Mouse (Mus musculus) layer of hippocampus, adult 8-10 months (tissue): ENCODE data around the gene Msmp. TPM values are rescaled to one million over a fixed set of nuclear protein-coding genes. Genes with fewer than 3 reads are reported as not detected.

ENCODE experiments used
- DNase-seq, 2 experiments: peaks; one replicate each; pipeline ENCODE4 v3.0.0; 2022; ENCODE audit warnings: low spot score in 2 of 2
- total RNA-seq, 4 experiments: library from RNA; stranded (reverse); gene quantifications; 2 replicates each; pipeline ENCODE4 v1.2.4; 2022

The Msmp gene
- total RNA-seq = not detected

DNA sequence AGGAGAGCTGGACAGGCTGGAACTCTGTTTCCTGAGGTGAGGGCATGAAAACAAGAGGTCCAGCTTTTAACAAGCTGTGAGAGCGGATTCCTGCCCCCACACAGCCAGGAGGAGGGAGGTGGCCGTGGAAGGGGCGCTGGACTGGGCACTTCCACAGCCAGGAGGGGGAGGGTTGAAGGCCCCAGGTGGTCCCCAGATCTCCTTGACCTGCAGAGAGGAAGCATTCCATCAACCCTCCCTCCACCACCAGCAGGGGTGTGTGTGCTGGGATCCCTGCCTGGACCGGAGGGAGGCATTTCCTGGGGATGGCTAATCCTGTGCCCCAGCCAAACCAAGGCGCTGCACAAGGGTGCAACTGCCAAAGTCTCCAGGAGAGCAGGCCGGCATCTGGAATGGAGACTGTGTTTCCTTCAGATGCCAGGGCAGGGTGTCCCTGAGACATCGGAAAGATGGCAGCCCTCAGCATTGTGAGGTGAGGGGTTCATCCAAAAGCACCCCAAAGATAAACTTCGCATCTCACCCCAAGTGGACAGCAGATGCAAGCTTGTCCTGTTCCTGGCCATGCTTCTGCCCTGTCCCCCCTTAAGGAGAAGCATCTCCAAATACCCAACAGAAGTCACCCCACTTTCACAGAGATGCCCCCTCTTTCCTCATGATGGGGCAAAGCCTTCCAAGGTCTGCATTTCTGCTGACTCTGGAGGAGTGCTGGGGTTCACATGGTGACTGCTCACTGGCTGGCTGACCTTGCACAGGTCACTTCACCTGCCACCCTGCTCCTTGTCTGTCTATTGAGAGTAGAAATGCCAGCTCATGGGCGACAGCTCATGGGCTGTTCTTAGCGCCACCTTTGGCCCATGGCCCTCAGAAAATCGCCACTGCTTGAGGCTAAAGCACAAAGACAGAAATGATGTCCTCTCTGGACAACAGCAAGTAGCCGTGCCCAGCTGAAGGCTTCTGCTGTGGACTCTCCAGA lies at the start of gene Msmp:
TSS of gene Msmp (minus strand) at position 51 of the 973 bp plus-strand sequence.
- DNase-seq = no peak

- no peak for DNase-seq
Measured at GRCm38 (mm10) chr4:43633736-43634135, 49.4 kb upstream of the Msmp start.

DNA sequence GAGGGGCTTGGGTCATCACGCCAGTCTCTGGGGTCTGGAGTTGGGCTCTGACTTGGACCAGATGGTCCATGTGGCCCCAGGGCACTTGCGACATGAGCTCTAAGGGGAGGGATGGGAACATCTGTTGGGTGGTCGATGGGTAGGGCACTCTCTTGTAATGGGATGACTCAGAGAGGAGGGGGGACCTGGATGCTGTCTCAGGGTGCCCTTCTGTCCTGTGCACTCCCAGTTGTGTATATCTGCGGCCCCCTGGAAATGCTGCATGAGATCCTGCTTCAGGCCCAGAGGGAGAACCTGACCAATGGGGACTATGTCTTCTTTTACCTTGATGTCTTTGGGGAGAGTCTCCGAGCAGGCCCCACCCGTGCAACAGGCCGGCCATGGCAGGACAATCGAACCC lies 49.0 kb upstream of the Msmp start:
- DNase-seq = no peak

DNA sequence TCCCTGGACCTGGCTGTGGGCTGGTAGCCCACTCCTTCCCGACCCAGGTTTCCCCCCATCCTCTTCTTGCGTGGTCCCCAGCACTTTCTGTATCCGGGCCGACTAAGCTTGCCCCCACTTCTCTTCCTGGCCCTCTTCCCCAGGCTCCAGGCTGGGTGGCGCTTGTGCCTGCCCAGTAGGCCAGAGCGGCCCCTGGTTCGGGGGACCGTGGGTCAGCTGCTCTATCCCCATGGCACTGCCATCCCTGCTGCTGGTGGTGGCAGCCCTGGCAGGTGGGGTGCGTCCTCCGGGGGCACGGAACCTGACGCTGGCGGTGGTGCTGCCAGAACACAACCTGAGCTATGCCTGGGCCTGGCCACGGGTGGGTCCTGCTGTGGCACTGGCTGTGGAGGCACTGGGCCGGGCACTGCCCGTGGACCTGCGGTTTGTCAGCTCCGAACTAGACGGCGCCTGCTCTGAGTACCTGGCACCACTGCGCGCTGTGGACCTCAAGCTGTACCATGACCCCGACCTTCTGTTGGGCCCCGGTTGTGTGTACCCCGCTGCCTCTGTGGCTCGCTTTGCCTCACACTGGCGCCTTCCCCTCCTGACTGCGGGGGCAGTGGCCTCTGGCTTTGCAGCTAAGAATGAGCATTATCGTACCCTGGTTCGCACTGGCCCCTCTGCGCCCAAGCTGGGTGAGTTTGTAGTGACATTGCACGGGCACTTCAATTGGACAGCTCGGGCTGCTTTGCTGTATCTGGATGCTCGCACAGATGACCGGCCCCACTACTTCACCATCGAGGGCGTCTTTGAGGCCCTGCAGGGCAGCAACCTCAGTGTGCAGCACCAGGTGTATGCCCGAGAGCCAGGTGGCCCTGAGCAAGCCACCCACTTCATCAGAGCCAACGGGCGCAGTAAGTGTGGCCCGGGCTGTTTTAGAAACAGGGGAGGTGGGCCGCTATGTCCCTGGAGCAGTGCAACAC lies 47.9 kb upstream of the Msmp start:
- no peak for DNase-seq

DNA sequence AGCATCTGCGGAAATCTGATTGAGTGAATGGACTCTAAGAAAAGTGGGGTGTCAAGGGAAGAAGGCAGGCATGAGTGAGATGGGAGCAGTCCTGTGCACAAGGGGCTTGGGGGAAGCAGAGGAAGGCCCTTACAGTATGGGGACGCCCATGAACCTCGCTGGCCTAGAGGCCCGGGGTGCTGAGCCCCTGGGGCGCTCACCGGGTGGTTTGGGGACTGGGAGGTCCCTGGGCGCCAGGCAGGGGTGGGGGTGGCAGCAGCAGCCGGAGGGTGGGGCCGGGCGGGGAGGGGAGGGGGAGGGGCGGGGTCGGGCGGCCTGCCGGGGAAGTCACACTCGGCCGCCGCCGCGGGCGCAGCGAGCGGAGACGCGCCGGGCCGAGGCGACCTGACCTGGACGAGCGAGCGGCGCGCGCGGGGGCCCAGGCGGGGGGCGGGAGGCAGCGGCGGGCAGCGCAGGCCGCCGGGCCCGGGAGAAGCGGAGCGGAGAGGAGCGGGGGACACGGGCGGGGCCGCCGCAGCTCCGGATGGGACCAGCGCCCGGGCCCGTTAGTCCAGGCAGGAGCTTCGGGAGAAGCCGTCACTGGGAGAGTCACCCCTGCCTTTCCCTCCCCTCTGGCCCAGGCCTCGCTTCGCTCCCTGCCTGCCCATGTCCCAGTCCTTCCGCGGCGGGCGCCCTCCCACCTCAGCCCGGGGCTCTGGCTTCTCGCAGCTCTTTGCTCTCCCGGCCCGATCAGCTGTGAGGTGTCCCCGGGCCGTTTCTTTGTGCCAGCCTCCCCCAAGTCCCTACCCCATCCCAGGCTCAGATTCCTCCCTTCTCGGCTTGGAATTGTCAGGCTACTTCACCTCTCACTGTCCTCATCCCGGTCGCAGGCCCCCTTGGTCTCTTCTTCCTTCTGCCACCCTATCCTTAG lies 47.0 kb upstream of the Msmp start, which contains the start of gene Npr2:
TSS of gene Npr2 (plus strand) at position 890 of the 910 bp plus-strand sequence.
- no peak for DNase-seq

- no peak for DNase-seq
Measured at GRCm38 (mm10) chr4:43630671-43631045, 46.4 kb upstream of the Msmp start.

GRCm38 (mm10) chr4:43630030-43630581 lies 45.8 kb upstream of the Msmp start:
- DNase-seq = peak; percentile 84 to 88

DNA sequence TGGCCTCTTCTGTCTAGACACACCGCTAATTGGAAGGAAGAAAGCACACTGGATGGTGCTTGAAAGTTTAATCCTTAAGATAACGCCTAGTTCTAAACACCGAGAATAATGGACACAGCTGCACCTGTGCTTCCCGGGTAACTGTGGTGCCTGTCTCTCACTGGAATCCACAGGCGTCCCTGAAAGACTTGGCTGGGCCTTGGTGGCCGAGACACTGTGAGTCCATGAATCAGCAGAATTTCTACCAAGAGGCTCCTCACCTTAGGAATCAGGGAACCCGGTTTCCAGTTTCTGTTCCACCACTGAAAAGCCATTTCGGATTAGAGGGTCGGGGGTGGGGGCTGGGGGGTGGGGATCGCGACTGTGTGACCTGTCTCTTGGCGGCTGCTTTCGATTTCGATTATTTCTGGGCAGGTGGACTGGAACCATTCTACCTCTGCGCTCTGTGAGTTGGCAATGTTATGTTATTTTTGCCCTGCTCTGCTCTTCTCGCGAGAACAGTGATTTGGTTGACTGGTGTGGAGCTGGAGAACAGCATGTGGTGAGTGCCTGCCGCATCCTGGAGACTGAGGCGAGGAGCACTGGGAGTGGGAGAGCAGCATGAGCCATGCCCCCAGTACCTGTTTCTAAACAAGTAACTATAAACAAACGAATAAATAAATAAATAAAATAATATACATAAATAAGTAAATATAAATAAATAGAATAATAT lies 45.0 kb upstream of the Msmp start:
- DNase-seq = no peak

DNA sequence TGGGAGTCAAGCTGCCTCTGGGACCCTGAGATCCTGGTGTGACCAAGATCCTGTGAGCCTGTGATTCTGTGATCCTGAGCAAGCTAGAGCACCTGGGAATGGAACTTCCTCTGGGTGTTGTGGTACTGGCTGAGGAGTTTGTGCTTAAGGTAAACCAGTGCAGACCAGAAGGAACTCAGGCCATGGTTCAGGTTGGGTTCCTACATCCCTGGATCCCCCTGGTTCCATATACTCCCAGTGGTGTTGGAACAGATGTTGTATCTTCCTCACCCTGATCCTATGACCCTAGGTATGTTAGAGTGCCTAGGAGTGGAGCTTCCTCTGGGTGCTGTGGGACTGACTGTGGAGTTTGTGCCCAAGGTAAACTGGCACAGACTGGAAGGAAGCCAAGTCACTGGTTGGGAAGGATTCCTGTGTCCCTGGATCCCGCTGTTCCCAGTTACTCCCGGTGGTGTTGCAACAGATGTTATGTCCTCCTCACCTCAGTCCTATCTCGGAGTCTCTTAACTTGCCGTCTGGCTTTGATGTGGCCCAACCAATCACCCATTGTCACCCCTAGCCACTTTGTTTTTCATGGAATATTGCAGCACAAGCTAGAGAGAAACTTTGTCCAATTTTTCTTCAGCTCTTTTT lies 36.0 kb upstream of the Msmp start:
- DNase-seq = no peak

DNA sequence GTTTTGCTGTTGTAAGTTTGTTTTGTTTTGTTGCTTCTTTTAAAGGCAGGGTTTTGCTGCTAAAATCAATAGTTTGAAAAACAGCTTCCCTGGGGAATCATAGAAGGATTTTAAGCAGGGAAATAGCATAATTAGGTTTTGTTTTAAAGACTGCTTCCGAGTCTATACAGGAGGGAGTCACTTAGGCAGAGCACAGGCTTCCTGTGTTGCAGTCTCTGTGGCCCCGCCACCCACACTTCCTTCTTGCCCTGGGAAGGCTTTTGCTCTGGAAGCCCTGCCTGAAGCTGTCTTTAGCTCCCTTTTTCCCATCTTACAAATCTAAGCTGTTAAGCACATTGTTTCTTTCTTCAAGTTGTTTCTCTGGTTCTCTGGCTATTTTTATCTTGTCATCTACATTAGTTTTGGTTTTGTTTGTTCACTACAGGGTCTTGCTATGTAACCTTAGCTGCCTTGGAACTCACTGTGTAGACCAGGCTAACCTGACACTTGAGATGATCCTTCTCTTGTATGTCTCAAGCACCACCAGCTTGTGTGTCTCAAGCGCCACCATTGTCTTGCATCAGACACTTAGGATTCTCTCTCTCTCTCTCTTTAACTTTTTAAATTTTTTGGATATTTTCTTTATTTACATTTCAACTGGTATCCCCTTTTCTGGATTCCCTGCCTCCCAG lies 28.9 kb upstream of the Msmp start:
- no peak for DNase-seq

DNA sequence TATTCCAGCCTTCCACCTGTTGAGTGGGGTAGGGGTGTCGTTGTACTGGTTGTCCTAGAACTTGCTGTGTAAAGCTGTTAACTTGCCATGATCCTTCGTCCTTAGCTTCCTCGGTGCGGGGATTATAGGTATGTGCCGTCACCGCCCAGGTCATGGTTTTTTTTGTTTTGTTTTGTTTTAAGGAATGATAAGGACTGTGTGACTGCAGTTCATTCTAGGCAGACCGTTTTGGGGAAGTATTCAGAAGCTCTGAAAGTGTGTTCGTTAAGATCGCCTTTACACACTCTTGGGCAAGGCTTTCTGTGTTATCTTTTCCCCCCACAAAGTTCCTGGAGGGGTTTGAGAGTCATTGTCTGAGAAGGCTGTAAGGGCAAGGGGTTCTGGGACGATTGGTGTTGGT lies 28.2 kb upstream of the Msmp start:
- no peak for DNase-seq

GRCm38 (mm10) chr4:43604751-43605685 lies 20.7 kb upstream of the Msmp start:
- DNase-seq = no peak

DNA sequence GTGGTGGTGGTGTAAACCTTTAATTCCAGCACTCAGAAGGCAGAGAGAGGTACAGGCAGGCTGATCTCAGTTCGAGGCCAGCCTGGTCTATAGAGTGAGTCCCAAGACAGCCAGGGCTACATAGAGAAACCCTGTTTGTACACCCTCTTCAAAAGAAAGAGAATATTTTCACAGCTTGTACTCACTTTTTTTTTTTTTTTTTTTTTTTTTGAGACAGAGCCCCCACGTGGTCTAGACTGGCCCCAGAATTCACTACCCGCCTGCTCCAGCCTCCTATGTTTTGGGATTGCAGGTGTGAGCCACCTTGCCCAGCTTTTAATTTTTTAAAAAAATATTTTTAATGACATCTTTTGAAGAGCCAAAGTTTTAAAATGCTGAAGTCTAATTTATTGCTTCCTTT lies 19.8 kb upstream of the Msmp start:
- no peak for DNase-seq

- no peak for DNase-seq
Measured at GRCm38 (mm10) chr4:43600195-43600934, 16.1 kb upstream of the Msmp start.

DNA sequence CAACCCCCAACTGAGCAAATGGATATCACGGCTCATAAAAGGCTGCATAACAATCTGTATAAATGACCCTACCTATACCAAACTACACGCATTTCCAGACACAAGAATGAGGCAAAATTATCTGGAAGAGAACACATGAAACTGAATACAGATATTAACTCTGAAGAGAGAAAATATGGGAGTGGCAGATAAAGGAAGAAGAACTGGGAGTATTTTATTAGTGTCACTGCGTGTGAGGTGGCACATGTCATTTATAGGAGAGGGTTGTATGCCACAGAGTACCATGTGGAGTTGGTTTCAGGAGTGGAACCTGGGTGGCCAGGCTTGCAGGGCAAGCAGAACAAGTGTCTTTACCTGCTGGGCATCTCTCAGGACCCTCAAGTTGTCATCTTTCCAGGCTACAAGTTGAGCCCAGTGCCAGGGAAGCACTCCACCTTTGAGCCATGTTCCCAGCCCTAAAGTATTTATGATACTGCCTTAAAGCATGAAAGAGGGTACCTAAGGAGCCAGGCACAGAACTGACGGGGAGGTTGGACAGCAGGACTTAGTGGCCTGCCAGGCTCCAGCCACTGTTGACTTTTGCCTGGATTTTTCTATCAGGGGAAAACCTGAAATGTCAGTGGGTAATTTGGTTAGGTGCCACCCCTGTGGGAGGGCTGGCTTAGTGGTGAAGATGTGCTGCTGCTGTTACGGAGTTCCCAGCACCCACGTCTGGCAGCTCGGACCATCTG lies 14.5 kb upstream of the Msmp start:
- DNase-seq = no peak

GRCm38 (mm10) chr4:43598200-43598599 lies 13.9 kb upstream of the Msmp start:
- DNase-seq = no peak
